Mouse (Mus musculus) liver, embryonic 14.5 days (tissue): Measurements from ENCODE around the gene Pycr2.

Experiments
- CTCF ChIP-seq: IDR thresholded peaks from 2 replicates; pipeline ENCODE4 v1.5.1; 2016; ENCODE audit warnings: antibody characterized with exemption, low read depth, control low read depth
- EP300 ChIP-seq: IDR thresholded peaks from 2 replicates; pipeline ENCODE4 v1.6.1; 2016; ENCODE audit warnings: antibody characterized with exemption, low read depth

GRCm38 (mm10) chr1:180901107-180901506 is 3.0 kb upstream of the Pycr2 start:
- peak; percentile 77 for TF ChIP-seq CTCF
- no peak for TF ChIP-seq EP300
